Mouse (Mus musculus) heart, postnatal 0 days (tissue): ENCODE data around the gene H2afz. TPM values are rescaled to one million over a fixed set of nuclear protein-coding genes. Genes with fewer than 3 reads are reported as not detected.
"Not testable (repeated sequence)": the region's sequence is repeated elsewhere in the genome, so short reads cannot be mapped to it uniquely, and the experiment has no call there.

Experiments
- ATAC-seq: fragments of 200-750 bp; cut with Nextera tagmentation; 2 replicates; pipeline ENCODE4 v1.8.0; 2017; ENCODE audit warnings: low read depth, moderate number of reproducible peaks, moderate library complexity; ENCODE audit not compliant: insufficient read depth
- DNase-seq: peaks from one replicate; pipeline ENCODE4 v3.0.0-alpha.2; 2016; ENCODE audit warnings: low spot score
- H3K27ac ChIP-seq: fragments of 300-500 bp; sonication (generic); 2 replicates; pipeline ENCODE4 v1.5.1; 2014; ENCODE audit warnings: low read depth, mild to moderate bottlenecking
- H3K27me3 ChIP-seq: fragments of 300-500 bp; sonication (generic); 2 replicates; pipeline ENCODE4 v1.6.1; 2014; ENCODE audit warnings: low read length, mixed read lengths; ENCODE audit not compliant: control insufficient read depth, insufficient read depth
- H3K36me3 ChIP-seq: fragments of 300-500 bp; sonication (generic); replicated peaks from 2 replicates; pipeline ENCODE4 v1.6.1; 2014; ENCODE audit warnings: low read length, mixed read lengths; ENCODE audit not compliant: control insufficient read depth, insufficient read depth
- H3K4me1 ChIP-seq: fragments of 300-500 bp; sonication (generic); 2 replicates; pipeline ENCODE4 v1.6.1; 2014; ENCODE audit warnings: antibody characterized with exemption; ENCODE audit not compliant: control insufficient read depth, insufficient read depth
- H3K4me2 ChIP-seq: fragments of 300-500 bp; sonication (generic); 2 replicates; pipeline ENCODE4 v1.6.1; 2014; ENCODE audit warnings: low read depth, mild to moderate bottlenecking, low read length, moderate library complexity
- H3K4me3 ChIP-seq: fragments of 300-500 bp; sonication (generic); 2 replicates; pipeline ENCODE4 v1.5.1; 2014; ENCODE audit warnings: low read depth, low read length
- H3K9ac ChIP-seq: fragments of 300-500 bp; sonication (generic); replicated peaks from 2 replicates; pipeline ENCODE4 v1.6.1; 2014; ENCODE audit warnings: low read depth, low read length, mixed read lengths
- H3K9me3 ChIP-seq: fragments of 300-500 bp; sonication (generic); replicated peaks from 2 replicates; pipeline ENCODE4 v1.6.1; 2016; ENCODE audit warnings: low read length; ENCODE audit not compliant: control insufficient read depth
- CTCF ChIP-seq: IDR thresholded peaks from 2 replicates; pipeline ENCODE4 v1.5.1; 2016; ENCODE audit warnings: antibody characterized with exemption, control low read depth, low read depth
- EP300 ChIP-seq: IDR thresholded peaks from 2 replicates; pipeline ENCODE4 v1.6.1; 2016; ENCODE audit warnings: antibody characterized with exemption, low read depth
- WGBS: fragments of 180-500 bp; shearing (Covaris S2); extraction: QIAGEN DNeasy Blood & Tissue Kit; methylation state at CpG from one replicate; pipeline ENCODE4 v1.1.7; 2014; 5-methylcytosine and 5-hydroxymethylcytosine counted together
- polyA plus RNA-seq: library from polyadenylated mRNA; unstranded; fragments of >200 nt; fragmentation: Nextera tagmentation; extraction: Ambion mirVana; gene quantifications from 2 replicates; pipeline ENCODE4 v1.2.1, GENCODE M21; 2015
- total RNA-seq: library from RNA; depleted of rRNA; stranded (reverse); fragments of >200 nt; gene quantifications from 2 replicates; pipeline ENCODE4 v1.2.3, GENCODE M21; 2014; ENCODE audit warnings: low replicate concordance; rRNA removed

The H2afz gene
- total and polyA plus RNA-seq, 2 experiments from 2014 or later = 517 to 541 TPM

GRCm38 (mm10) chr3:137896867-137897266 lies 32.6 kb downstream of the H2afz start:
- H3K9ac ChIP-seq = no peak overlapping the region
- no peak for DNase-seq
- no peak for TF ChIP-seq CTCF
- TF ChIP-seq EP300 = no peak

DNA sequence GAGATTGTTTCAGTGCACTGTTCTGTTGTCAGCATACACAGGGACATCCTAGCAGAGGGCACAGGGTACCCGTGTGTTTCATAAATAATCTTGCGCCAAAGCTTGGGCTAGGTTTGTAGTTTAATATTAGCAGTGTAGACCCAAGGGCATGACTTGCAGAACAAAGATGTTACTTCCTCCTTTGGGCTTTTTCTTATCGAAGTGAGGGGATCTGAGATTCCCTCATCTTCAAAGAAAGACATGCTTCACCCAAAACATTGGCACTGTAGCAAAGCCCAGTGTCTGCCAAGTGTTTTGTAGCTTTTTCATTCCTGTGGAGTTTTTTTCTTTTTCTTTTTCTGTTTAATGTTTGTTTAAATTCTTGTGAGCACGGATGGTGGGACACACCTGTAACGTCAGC lies 33.4 kb downstream of the H2afz start:
- no peak overlapping the region for H3K4me2 ChIP-seq
- ATAC-seq = no peak
- no peaks in the 10 kb centered on the region for H3K27me3 ChIP-seq
- no peak overlapping the region for H3K27ac ChIP-seq
- H3K4me3 ChIP-seq = no peak overlapping the region
- H3K36me3 ChIP-seq = peaks cover 43% of the 10 kb centered on the region
- no peaks in the 10 kb centered on the region for H3K4me1 ChIP-seq
- DNase-seq = no peak
- WGBS = 87% methylated on average over 5 of the region's 5 CpGs
- H3K9ac ChIP-seq = no peak overlapping the region
- H3K9me3 ChIP-seq = no peaks in the 10 kb centered on the region
- no peak for TF ChIP-seq CTCF
- TF ChIP-seq EP300 = no peak

More at GRCm38 (mm10) chr3:137896867-137897266, 32.6 kb downstream of the H2afz start:
- Histone ChIP-seq H3K4me1 (no peaks in the 10 kb centered on the region), H3K36me3 (peaks cover 39% of the 10 kb centered on the region), H3K9me3 (no peaks in the 10 kb centered on the region), H3K27me3 (no peaks in the 10 kb centered on the region), H3K27ac (no peak overlapping the region), H3K4me3 (no peak overlapping the region), H3K4me2 (no peak overlapping the region)
- no peak for ATAC-seq
- WGBS = 73% methylated on average over 3 of the region's 3 CpGs

- Histone ChIP-seq H3K27ac (no peak overlapping the region), H3K36me3 (peaks cover 44% of the 10 kb centered on the region), H3K4me2 (no peak overlapping the region), H3K4me3 (no peak overlapping the region), H3K27me3 (no peaks in the 10 kb centered on the region), H3K9me3 (no peaks in the 10 kb centered on the region), H3K4me1 (no peaks in the 10 kb centered on the region), H3K9ac (no peak overlapping the region)
- ATAC-seq (no peak), DNase-seq (no peak)
- TF ChIP-seq EP300 = no peak
- TF ChIP-seq CTCF = no peak
- WGBS = 84% methylated on average over 10 of the region's 10 CpGs
These were observed 35.9 kb downstream of the H2afz start for GRCm38 (mm10) chr3:137900149-137900548.

- Histone ChIP-seq H3K4me2 (no peak overlapping the region), H3K9ac (no peak overlapping the region), H3K4me3 (no peak overlapping the region), H3K27ac (no peak overlapping the region), H3K27me3 (no peaks in the 10 kb centered on the region), H3K36me3 (peaks cover 17% of the 10 kb centered on the region; the same call in 1 of the 2 replicates), H3K4me1 (peaks cover 6% of the 10 kb centered on the region; the same call in 1 of the 2 replicates), H3K9me3 (no peaks in the 10 kb centered on the region)
- WGBS = 62% methylated on average over 2 of the region's 2 CpGs
- ATAC-seq = no peak
- no peak for TF ChIP-seq EP300
- TF ChIP-seq CTCF = no peak
- DNase-seq = no peak
These were observed 48.8 kb downstream of the H2afz start for GRCm38 (mm10) chr3:137913093-137913492.

GRCm38 (mm10) chr3:137914567-137914966 lies 50.3 kb downstream of the H2afz start:
- H3K4me1 ChIP-seq = peaks cover 12% of the 10 kb centered on the region
- not testable (repeated sequence) for H3K4me3 ChIP-seq, H3K36me3 ChIP-seq, H3K9me3 ChIP-seq, ATAC-seq, H3K4me2 ChIP-seq, DNase-seq, H3K27ac ChIP-seq, H3K9ac ChIP-seq, H3K27me3 ChIP-seq
- WGBS = no CpG with 5 or more reads among the region's 1 CpGs

Other genes starting within 250 kb of the H2afz start
- 1.6 and 1.8 TPM in 2 replicates for gene Ddit4l, start 242.9 kb upstream of the H2afz start, total RNA-seq
- gene Ddit4l, start 242.9 kb upstream of the H2afz start, polyA plus RNA-seq = 10.3 and 15.2 TPM in 2 replicates
- not detected in 2 replicates for gene Gm21962, start 193.0 kb upstream of the H2afz start, total RNA-seq
- not detected in 2 replicates for gene Gm21962, start 193.0 kb upstream of the H2afz start, polyA plus RNA-seq
- 4.0 and 5.1 TPM in 2 replicates for gene Dnajb14, start 3.2 kb downstream of the H2afz start, total RNA-seq
- 7.4 and 8.6 TPM in 2 replicates for gene Dnajb14, start 3.2 kb downstream of the H2afz start, polyA plus RNA-seq
- 62.6 and 125 TPM in 2 replicates for gene Lamtor3, start 54.0 kb downstream of the H2afz start, total RNA-seq
- gene Lamtor3, start 54.0 kb downstream of the H2afz start, polyA plus RNA-seq = 137 and 138 TPM in 2 replicates
- gene Dapp1, start 117.1 kb downstream of the H2afz start, total RNA-seq = 11.8 and 16.1 TPM in 2 replicates
- 11.1 and 11.8 TPM in 2 replicates for gene Dapp1, start 117.1 kb downstream of the H2afz start, polyA plus RNA-seq
- gene 1110002E22Rik, start 200.6 kb downstream of the H2afz start, total RNA-seq = 30.8 and 32.5 TPM in 2 replicates
- 12.2 and 13.3 TPM in 2 replicates for gene 1110002E22Rik, start 200.6 kb downstream of the H2afz start, polyA plus RNA-seq
- 0.11 and 1.4 TPM in 2 replicates for gene Gm5105, start 202.9 kb downstream of the H2afz start, total RNA-seq
- 0.41 and 0.64 TPM in 2 replicates for gene Gm5105, start 202.9 kb downstream of the H2afz start, polyA plus RNA-seq